Mouse (Mus musculus): ENCODE results near the gene Rnf222.

DNA sequence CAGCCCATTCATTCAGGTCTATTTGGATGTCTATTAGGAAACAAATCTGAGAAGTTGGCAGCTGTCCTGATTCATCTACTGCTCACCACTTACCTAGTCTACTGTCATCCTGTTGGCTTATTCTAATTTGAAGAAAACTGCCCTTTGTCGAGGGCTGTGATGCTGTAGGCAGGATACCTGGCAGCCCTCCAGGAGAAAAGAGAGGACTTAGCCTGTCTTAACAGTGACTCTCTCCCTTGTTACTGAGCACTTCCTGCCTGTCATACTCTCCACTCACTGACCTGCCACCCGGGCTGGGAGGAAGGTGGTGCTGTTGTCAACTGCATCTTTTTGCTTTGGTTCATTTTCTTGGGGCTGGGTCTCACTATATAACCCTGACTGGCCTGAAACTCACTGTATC lies 2.3 kb downstream of the Rnf222 start:
- TF ChIP-seq TAL1 (IDR thresholded peaks at IDR 0.05; ENCODE audit: low read length) (no peak), GATA1 (IDR thresholded peaks at IDR 0.05; ENCODE audit: low read length) (no peak)

All from erythroblast, embryonic 14.5 days (primary cell).